Mouse (Mus musculus): ENCODE results near the gene Evx1.
"Not testable (repeated sequence)": the region's sequence is repeated elsewhere in the genome, so short reads cannot be mapped to it uniquely, and the experiment has no call there.

The Evx1 gene

DNA sequence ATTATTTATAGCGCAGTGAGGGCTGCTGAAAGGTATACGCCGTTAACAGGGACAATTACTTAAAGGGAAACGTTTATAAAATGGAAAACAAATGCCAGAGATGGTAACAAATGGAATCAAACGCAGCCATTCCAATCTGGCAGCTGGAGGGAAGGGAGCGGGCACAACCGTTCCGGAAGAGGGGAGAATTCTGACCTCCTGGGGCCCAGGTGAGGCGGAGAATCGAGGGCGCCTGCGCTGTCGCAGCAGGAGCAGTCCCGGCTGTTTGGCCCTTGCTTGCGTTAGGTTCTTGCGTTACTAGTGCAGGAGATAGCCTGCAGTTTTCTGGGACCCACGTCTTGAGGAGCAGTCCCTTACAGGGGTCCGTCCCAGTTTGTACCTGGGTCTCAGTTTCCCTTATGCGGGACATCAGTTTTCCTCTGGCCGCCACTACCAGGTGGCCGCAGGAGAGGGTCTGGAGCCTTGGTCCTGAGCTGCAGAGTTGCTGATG lies 8.6 kb downstream of the Evx1 start:
- no peak for DNase-seq (ENCODE audit: low spot score)

DNA sequence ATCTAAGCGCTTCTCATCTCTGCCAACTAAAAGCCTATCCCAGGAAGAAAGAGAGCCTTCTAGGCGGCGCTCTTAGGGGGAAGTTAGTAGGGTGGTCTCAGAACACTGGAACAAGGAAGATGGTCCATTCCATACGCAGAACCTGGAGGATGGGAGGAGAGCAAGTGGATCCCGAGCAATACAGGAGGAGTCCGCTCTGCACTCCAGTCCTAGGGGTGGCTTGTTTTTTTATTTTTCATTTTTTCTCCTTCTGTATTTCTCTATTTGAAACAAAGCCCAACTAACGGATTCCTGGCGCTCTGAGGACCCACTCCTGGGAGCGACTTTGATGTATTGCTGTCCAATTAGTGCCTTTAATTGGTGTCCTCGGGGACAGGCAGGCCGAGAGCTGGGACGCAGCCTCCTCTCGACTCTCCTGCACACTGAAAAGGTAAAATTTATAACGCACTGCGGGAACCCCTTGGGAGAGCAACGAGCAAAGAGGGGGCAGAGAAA lies 9.5 kb downstream of the Evx1 start:
- DNase-seq (ENCODE audit: low spot score), result no peak

DNA sequence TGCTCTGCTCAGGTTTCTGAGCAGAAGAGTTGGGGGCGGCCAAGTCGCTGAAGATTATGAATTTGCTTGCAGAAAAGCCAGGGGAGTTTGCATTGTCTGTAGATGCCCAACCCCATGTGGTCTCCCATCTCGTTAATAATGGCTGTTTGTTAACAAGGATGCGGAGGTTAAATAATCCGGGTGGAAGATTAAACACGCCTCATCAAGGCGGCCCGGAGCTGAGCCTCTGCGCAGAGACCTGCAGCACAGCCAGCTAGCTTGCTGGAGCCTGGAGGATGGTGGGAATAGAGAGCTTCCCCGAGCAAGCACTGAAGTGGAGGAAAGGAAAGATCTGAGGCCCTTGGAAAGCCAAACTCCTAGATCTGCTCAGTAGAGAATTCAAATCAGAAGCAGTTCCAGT lies 10.0 kb downstream of the Evx1 start:
- no peak for DNase-seq (ENCODE audit: low spot score)

DNA sequence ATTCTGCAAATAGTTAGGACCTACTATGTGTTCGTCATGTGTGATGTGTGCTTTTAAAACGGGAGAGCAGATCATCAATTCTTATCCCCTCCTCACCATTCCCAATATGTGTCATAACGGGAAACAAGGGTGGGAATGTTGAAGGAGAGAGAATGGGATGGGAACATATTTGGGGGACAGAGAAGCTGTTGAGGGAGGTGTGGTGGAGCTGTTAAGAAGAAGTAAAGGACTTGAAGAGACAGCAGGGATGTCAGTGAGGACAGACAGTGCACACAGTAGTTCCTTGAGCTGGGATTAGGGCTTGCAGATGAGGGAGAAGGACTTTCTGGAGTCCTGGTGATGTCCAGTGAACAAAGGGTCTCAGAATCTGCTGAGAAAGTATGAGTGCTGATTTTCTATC lies 10.8 kb downstream of the Evx1 start:
- DNase-seq (ENCODE audit: low spot score), result no peak

DNA sequence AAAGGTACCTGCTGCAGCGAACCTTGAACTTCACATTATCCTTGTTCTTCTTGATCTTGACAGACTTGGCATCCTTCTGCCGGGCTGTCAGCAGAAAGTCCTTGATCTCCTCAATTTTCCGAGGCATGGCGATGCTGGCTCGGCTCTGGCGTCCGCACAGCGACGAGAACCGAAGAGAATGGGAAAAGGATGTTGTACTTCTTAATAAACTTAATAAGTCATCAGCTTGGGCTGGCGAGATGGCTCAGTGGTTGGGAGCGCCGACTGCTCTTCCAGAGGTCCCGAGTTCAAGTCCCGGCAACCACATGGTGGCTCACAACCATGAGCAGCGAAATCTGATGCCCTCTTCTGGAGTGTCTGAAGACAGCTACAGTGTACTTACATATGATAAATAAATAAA lies 33.5 kb downstream of the Evx1 start:
- not testable (repeated sequence) for DNase-seq (ENCODE audit: low spot score)

DNA sequence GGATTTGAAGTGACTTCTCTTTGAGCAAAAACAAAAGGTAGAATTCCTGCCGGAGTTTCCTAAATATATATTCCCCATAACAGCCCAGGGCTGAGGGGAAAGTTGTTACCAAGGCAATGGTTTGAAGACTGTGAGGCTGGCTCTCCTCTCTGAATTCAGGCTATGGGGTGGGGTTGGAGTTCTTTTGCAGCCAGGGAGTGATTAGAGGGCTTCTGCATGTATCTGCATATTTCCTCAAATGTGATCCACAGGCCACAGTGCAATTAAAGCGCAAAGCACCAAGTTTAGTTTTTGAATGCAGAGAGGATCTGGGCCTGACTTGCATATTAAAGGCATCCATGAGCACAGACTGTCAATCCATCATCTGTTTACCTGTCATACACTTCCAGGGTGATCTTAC lies 52.7 kb downstream of the Evx1 start:
- no peak for DNase-seq (ENCODE audit: low spot score)

DNA sequence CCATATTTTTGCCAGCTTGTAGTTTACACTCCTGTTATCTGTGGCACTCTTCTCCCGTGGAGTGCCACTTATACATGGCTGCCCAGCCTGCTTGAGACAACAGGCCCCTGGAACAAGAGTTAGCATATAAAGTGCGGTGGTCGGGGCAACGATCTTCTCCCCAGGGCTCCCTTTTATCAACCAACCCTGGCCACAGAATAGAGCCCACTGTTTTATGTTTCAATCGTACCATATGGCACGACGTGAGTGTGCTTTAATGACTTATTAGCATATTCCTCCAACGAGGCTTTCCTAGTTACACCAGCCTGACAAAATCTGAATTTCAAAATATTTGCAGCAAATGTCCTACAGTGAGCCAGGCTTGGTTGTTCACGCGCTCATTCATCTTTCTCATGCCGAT lies 53.2 kb downstream of the Evx1 start:
- no peak for DNase-seq (ENCODE audit: low spot score)

DNA sequence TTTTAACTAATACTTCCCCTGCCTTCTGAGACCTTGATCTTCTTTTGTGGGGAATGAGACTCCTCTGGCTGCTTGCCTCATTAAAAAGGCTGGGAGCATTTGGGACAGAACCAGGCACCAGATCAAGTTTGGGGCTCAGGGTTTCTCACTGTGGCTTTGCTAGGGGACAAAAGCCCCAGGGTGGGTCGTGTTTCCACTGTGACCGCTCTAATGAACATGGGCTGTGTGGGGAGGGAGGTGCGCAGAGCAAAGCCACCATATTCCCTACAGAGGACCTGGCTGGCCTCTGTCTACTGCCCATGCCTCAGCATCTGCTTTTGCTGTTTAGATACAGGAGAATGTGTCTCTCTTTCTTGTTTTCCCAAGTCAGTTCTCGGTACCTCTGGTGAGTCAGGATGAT lies 53.8 kb downstream of the Evx1 start:
- DNase-seq (ENCODE audit: low spot score), result no peak

Measured in testis, postnatal 14 days (tissue).